Mouse (Mus musculus): ENCODE results near the gene 9230112D13Rik.

DNA sequence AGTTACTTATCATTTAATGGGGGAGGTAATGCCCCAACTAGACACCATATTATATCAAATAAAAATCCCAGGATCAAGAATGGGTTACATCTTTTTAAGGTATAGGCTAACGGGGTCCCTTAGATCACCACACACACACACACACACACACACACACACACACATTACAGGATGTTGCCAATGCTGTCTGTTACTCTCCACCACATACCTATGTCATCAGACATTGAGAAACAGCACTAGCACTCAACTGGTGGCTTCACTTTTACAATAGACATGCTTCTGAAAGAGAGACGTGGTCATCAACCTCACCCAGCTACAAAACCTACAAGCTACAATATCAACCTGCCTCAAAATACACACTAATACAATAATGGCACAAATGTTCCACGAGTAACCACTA is 28.9 kb downstream of the 9230112D13Rik start:
- TF ChIP-seq CTCF (IDR thresholded peaks at IDR 0.05; ENCODE audit: low read depth) (no peak), EP300 (IDR thresholded peaks at IDR 0.05; ENCODE audit: low read depth) (no peak)
